Mouse (Mus musculus): ENCODE data around the gene Tnks1bp1.

The Tnks1bp1 gene

DNA sequence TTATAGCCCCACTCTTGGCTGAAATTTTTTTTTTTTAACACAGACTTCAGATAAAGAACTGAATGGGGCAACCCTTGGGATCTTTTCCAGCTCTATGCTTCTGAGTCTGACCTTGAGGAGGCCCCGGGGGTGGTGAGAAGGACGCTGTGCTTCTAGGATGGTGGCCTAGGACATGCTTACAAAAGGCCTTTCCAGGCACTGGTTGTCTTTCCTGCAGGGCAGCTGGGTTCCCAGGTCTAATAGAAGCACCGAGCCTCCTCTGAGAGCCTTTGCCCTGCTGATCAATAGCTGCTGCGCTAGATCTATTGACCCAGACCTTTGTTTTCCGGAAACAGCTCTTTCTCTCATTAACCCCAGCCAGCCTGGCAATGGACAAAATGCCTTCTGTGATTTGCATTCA, 48.1 kb downstream of the Tnks1bp1 start:
- DNase-seq: no peak

DNA sequence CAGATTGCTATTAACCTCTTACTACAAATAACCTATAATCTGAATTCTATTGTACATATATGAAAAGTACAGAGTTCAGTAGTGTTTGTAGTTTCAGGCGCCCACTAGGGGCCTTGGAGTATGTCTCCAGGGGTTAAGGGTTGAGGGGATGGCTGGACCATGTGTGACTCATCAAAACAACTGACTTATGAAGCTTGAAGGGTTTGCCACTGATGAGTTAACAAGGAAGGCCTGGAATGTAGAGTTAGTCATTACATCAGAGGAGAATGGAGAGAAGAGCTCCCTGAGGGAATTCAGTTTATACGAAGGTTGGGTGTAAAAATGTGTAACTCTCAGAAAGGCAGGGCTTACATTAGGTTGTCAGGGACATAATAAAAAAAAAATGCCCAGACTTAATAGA, 50.2 kb downstream of the Tnks1bp1 start:
- DNase-seq: no peak

DNA sequence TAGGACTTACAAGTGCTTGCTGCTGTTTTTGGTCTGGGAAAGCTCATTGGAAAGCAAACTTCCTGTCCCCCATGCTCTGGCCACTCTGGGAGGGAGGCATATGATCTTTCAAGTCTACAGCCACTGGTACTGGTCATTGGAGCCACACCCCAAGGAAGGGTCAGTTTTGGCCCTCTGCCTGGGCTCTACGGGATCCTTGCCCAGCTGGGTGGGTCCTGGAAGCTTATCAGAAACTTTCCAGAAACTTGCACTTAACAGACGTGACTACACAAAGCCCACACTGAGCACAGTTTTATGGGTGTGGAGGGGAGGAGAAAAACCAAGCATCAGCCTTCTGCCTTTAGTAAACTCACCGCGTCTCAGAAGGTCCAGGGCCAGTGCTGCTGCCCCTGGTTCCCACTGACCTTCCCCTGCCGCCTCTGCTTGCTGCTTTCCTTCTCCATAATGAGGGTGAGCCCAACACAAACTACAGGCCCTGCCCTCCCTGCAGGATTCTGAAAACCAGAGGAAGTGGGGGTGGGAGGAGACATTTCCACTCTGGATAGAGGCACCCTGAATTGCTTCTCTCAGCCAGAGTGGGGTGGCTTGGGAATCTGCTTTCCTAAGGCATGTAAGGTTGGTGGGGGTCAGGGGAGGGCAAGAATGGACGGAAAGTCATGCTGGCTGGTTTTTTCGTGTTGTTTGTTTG, 51.1 kb downstream of the Tnks1bp1 start:
- DNase-seq: peak; percentile 81

DNA sequence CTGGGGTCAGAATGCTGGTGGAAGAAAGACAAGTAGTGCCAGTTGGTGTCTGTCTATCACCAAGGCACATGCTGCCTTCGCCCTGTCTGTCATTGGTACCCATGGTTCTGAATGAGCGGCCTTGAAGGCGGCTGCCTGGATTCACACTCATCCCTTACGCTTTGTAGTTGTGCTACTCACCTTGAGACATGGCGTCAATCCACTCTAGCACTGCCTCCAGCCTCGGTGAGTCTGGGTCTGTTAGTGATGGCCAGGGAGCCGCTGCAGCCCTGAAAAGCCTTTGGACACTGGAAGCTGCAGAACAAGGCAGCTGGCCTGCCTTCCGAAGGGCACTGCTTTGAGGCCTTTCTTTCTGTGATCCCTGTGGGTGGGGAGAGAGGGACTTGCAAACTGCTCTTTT, 55.4 kb downstream of the Tnks1bp1 start:
- no peak for DNase-seq

DNA sequence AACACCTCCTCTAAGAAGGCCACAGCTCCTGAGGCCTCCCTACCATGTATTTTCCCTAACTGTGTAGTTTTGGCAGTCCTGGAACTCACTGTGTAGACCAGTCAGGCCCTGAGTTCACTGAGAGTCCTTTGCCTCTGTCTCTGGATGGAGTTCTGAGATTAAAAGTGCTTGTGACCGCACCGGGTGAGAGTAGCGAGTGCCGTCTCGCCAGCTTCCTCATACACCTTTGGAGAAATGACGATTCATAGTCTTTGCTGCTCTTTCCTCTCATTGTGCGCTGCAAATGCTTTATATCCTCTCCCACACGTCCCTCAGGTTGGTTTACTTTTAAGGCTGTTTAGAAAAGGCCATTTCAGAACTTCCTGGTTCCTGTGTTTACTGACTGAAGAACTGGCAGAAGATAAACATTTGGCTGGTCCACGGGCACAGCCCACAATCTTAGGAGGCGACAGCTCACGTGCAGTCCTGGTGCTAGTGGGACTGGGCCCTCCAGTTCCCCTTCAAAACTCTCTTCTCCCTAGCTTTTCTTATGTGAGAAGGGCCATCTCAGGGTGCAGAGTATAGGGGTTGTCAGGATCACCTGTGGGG, 57.7 kb downstream of the Tnks1bp1 start:
- DNase-seq: no peak

DNA sequence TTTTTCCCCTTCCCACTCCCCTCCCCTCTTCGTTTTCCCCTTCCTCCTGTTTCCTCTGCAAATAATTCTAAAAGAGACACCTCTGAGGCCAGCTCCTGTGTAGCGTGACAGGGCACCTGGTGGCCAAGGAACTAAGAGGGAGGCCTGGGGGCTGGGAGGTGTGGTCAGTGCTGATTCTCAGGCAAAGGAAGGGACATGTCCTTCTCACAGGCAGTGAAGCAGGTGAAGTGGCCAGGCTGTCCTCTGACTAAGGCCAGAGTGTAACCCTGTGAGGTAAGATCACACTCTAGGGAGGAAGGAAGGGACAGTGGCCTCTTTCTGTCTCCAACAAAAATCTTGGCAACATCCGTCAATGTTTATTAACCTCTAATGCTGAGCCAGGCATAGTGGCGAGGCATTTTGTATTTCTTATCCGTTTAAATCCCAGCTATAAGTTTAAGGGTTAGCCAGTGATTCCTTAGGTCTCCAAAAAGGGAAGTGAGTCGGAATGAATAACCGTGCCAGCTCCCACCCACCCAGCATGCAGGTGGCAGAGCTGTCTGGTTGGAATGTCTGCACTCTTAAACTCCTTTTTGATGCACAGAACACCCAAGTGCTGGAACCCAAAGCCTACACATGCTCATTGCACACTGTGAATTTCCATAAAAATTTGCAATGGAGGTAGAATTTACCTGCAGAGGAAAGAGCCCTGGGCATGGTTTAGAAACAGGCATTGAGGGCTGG, 58.4 kb downstream of the Tnks1bp1 start:
- no peak for DNase-seq

DNA sequence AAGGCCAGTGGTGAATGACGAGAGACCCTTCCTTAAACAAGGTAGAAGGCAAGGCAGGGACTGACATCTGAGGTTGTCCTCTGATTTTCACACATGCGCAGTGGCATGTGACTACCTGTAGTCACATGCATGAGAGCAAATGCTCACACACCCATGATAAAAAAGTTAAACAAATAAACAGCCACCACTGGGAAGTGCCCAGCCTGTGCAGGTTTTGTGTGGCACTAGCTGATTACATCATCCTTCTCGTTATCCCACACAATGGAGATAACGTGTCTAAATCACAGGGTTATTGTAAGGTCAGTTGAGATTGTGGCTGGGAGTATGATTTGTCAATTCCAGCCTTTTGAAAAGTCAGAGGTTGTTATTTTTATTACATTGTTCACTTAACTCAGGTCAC, 59.1 kb downstream of the Tnks1bp1 start:
- no peak for DNase-seq

DNA sequence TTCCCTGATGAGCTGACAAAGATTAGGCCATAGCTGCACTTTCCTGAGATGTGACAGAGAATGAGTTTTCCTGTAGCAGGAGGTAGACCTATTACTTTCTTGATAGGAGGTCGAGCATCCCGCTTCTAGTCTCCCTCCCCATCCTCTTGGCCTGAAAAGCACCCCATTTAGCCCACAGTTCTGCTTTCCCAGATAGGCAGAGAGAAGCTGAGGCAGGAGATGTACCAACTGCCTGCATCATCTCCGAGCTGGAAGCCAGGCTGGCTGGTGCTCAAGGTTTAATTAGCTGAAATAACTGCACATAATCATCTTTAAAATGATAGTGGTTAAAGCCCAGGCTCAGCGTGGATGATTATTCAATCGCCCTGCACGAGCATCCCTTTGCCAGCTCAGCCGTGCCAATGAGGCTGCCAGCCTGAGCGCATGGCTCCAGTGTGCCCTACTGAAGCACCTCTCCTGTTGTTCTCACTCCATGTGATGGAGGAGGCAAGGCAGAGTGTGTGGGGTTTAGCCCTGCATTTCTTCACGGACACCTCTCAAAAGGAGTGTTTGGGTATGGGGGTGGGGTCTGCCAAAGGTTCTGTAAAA, 62.6 kb downstream of the Tnks1bp1 start:
- DNase-seq: no peak

Measured in kidney, postnatal 14 days (tissue).